8 mouse cellular contexts compared by ENCODE assay signal in genomic region chr14:57890011-57890842, GRCm38 (mm10). TPM values are rescaled to one million over a fixed set of nuclear protein-coding genes. Genes with fewer than 3 reads are reported as not detected.
DNase-seq lines count a peak whose midpoint lies in the region; ATAC-seq lines count a peak whose summit lies in the region.

Gene Zdhhc20, minus strand, starts transcription at chr14:57890276.

- peak; percentile 97 for ATAC-seq in hindbrain, embryonic 12.5 days (ENCODE audit: low FRiP score)

- H3K9ac ChIP-seq in hindbrain, embryonic 12.5 days, result peak within 1 kb of the TSS; percentile 94

- peak within 1 kb of the TSS; percentile 96 for H3K4me3 ChIP-seq in hindbrain, embryonic 12.5 days

- WGBS in hindbrain, embryonic 12.5 days, result 3% methylated on average over 63 of the region's 65 CpGs

- peaks cover 6% of the 10 kb centered on the region for H3K4me1 ChIP-seq in hindbrain, embryonic 12.5 days

- peak within 1 kb of the TSS; percentile 90 for H3K27ac ChIP-seq in hindbrain, embryonic 12.5 days

- DNase-seq in Muller cell, postnatal 12 days (ENCODE audit: inconsistent ontology term), result peak; percentile 99
- DNase-seq in cerebellum, adult 9-11 months, result peak; percentile 97
- peak; percentile 94 to 95 for DNase-seq in frontal cortex, postnatal 10 days (ENCODE audit: low spot score in 2 of 2)
- DNase-seq in layer of hippocampus, postnatal 25 days (ENCODE audit: extremely low spot score in 1 of 2, low spot score in 1 of 2), result peak; percentile 80 to 91
- peak; percentile 94 for DNase-seq in lung, postnatal 25 days (ENCODE audit: low spot score)
- DNase-seq in retina, embryonic 14.5 days (ENCODE audit: low spot score), result peak; percentile 97
- peak; percentile 97 for DNase-seq in thymus, postnatal 4 days

- no peaks in the 10 kb centered on the region for H3K9me3 ChIP-seq in hindbrain, embryonic 12.5 days (replicated peaks)

- H3K36me3 ChIP-seq in hindbrain, embryonic 12.5 days, result no peaks in the 10 kb centered on the region

- no peaks in the 10 kb centered on the region for H3K27me3 ChIP-seq in hindbrain, embryonic 12.5 days

- peak within 1 kb of the TSS; percentile 63 for H3K4me2 ChIP-seq in hindbrain, embryonic 12.5 days (replicated peaks)

RNA-seq across cellular contexts. Expression of gene Zdhhc20, which starts in this region (rescaled TPM):
- polyA plus RNA-seq in hindbrain, embryonic 12.5 days (2016; fragmentation: Nextera tagmentation; extraction: Ambion mirVana), result 67.0 and 71.6 TPM in 2 replicates
- 10 to 100 TPM; 33.1 to 35.5 TPM for total RNA-seq in layer of hippocampus, postnatal 25 days (2021)

Comparison
In these comparisons a context has a peak if more than half of its experiments do, and no peak if none do; other contexts are left out.
1. Peak in every context shown above with its lines: DNase-seq, ATAC-seq, H3K4me3 ChIP-seq and H3K27ac ChIP-seq.